Comparison of ENCODE assay signal across 20 mouse cellular contexts in the genomic region with DNA sequence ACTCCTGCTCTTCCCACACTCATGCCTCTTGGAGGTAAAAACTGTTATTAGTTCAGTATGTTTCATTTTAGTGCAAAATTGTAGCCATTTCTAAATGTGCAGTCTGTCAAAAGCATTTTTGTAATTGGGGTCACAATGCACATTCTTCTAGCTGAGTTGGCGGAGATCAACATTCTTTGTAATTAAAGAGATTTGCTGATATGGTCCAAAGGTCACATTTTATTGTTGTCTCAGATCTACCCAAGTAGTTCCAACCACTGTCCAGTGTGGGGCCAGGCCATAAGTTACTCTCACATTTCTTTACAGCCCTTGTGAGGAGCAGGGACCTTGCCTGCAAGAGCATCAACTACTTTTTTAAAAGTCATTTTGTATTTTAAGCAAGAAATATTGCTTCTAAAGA. TPM values are rescaled to one million over a fixed set of nuclear protein-coding genes. Genes with fewer than 3 reads are reported as not detected.
A peak's percentile ranks its signal among the peaks of the same experiment; 100 is the strongest.
DNase-seq lines count a peak whose midpoint lies in the region; ATAC-seq and TF ChIP-seq lines count a peak whose summit lies in the region.
"Had no signal": no experiment of that assay in that cellular context is flagged by ENCODE, and none has a peak within 500 bp of the region (broad histone marks: within the 10 kb centered on the region; RNA-seq: fewer than 3 reads in every experiment).

No protein-coding gene starts in this region.

- TF ChIP-seq CTCF in lung, postnatal 0 days (IDR thresholded peaks at IDR 0.05) = no peak
- no peak for TF ChIP-seq CTCF in kidney, postnatal 0 days (IDR thresholded peaks at IDR 0.05; ENCODE audit: low read depth)

- no peak for TF ChIP-seq EP300 in lung, postnatal 0 days (IDR thresholded peaks at IDR 0.05)

- no peaks in the 10 kb centered on the region for H3K4me1 ChIP-seq in lung, postnatal 0 days (ENCODE audit: insufficient read depth, low read depth, low read length)
- H3K4me1 ChIP-seq in intestine, embryonic 16.5 days (ENCODE audit: control insufficient read depth, insufficient read depth, low read length) = no peaks in the 10 kb centered on the region
- H3K4me1 ChIP-seq in kidney, postnatal 0 days (replicated peaks; ENCODE audit: insufficient read depth, low read length) = no peaks in the 10 kb centered on the region
- H3K4me1 ChIP-seq: embryonic facial prominence, embryonic 15.5 days; heart, embryonic 10.5 days; hindbrain, embryonic 15.5 days; limb, embryonic 12.5 days; liver, embryonic 15.5 days; stomach, embryonic 15.5 days had no signal

- H3K9me3 ChIP-seq in lung, postnatal 0 days (ENCODE audit: low read length) = no peaks in the 10 kb centered on the region
- no peaks in the 10 kb centered on the region for H3K9me3 ChIP-seq in intestine, embryonic 16.5 days (ENCODE audit: control insufficient read depth, low read length)
- H3K9me3 ChIP-seq in kidney, postnatal 0 days (replicated peaks; ENCODE audit: low read length) = no peaks in the 10 kb centered on the region
- H3K9me3 ChIP-seq: embryonic facial prominence, embryonic 15.5 days; G1E; heart, embryonic 10.5 days; hindbrain, embryonic 15.5 days; limb, embryonic 12.5 days; liver, embryonic 15.5 days; stomach, embryonic 15.5 days had no signal

- H3K4me2 ChIP-seq in lung, postnatal 0 days (replicated peaks; ENCODE audit: low read depth, low read length) = no peak overlapping the region
- no peak overlapping the region for H3K4me2 ChIP-seq in intestine, embryonic 16.5 days (ENCODE audit: low read depth, low read length)
- H3K4me2 ChIP-seq in kidney, postnatal 0 days (ENCODE audit: low read length) = no peak overlapping the region
- H3K4me2 ChIP-seq: embryonic facial prominence, embryonic 15.5 days; hindbrain, embryonic 15.5 days; limb, embryonic 12.5 days; liver, embryonic 15.5 days; stomach, embryonic 15.5 days had no signal

- WGBS in lung, postnatal 0 days = 61% methylated on average over 1 of the region's 1 CpGs
- 56% methylated on average over 1 of the region's 1 CpGs for WGBS in intestine, embryonic 16.5 days
- 38% methylated on average over 1 of the region's 1 CpGs for WGBS in kidney, postnatal 0 days

- H3K27me3 ChIP-seq in lung, postnatal 0 days (replicated peaks; ENCODE audit: insufficient read depth, low read length) = no peaks in the 10 kb centered on the region
- no peaks in the 10 kb centered on the region for H3K27me3 ChIP-seq in intestine, embryonic 16.5 days (replicated peaks; ENCODE audit: control insufficient read depth, insufficient read depth, low read length)
- H3K27me3 ChIP-seq in kidney, postnatal 0 days (ENCODE audit: insufficient read depth, low read length) = no peaks in the 10 kb centered on the region
- H3K27me3 ChIP-seq: embryonic facial prominence, embryonic 15.5 days; hindbrain, embryonic 15.5 days; limb, embryonic 12.5 days; liver, embryonic 15.5 days; stomach, embryonic 15.5 days had no signal

- no peak overlapping the region for H3K4me3 ChIP-seq in lung, postnatal 0 days (ENCODE audit: low read depth, low read length)
- no peak overlapping the region for H3K4me3 ChIP-seq in intestine, embryonic 16.5 days (ENCODE audit: low read length)
- no peak overlapping the region for H3K4me3 ChIP-seq in kidney, postnatal 0 days (replicated peaks; ENCODE audit: low read depth, low read length)
- H3K4me3 ChIP-seq: embryonic facial prominence, embryonic 15.5 days; heart, embryonic 10.5 days; hindbrain, embryonic 15.5 days; limb, embryonic 12.5 days; liver, embryonic 15.5 days; stomach, embryonic 15.5 days had no signal

- no peak overlapping the region for H3K9ac ChIP-seq in lung, postnatal 0 days (replicated peaks; ENCODE audit: low read depth)
- no peak overlapping the region for H3K9ac ChIP-seq in intestine, embryonic 16.5 days (ENCODE audit: low read depth, low read length)
- no peak overlapping the region for H3K9ac ChIP-seq in kidney, postnatal 0 days (ENCODE audit: low read depth, low read length)
- H3K9ac ChIP-seq: embryonic facial prominence, embryonic 15.5 days; hindbrain, embryonic 15.5 days; limb, embryonic 12.5 days; liver, embryonic 15.5 days; stomach, embryonic 15.5 days had no signal

- peak; percentile 44 for DNase-seq in lung, postnatal 0 days (ENCODE audit: low spot score)
- no peak for DNase-seq in lung, postnatal 36 days
- DNase-seq in kidney, postnatal 0 days (ENCODE audit: low spot score) = peak; percentile 91
- DNase-seq in right cerebral cortex, postnatal 36 days (ENCODE audit: low spot score in 2 of 2) = no peak
- DNase-seq in frontal cortex, postnatal 25 days (ENCODE audit: low spot score in 2 of 2) = no peak
- DNase-seq: adrenal gland, adult 8-10 months; cerebellum, adult 11 months; heart, postnatal 14 days; midbrain, embryonic 14.5 days had no signal

- no peaks in the 10 kb centered on the region for H3K36me3 ChIP-seq in lung, postnatal 0 days (ENCODE audit: insufficient read depth, low read length)
- no peaks in the 10 kb centered on the region for H3K36me3 ChIP-seq in intestine, embryonic 16.5 days (ENCODE audit: control insufficient read depth, insufficient read depth, low read length)
- no peaks in the 10 kb centered on the region for H3K36me3 ChIP-seq in kidney, postnatal 0 days (ENCODE audit: insufficient read depth, low read length)
- H3K36me3 ChIP-seq: embryonic facial prominence, embryonic 15.5 days; G1E; heart, embryonic 10.5 days; hindbrain, embryonic 15.5 days; limb, embryonic 12.5 days; liver, embryonic 15.5 days; stomach, embryonic 15.5 days had no signal

- no peak overlapping the region; the same call in 1 of the 2 replicates for H3K27ac ChIP-seq in lung, postnatal 0 days (ENCODE audit: low read length)
- H3K27ac ChIP-seq in intestine, embryonic 16.5 days (ENCODE audit: low read length) = no peak overlapping the region
- H3K27ac ChIP-seq in kidney, postnatal 0 days = no peak overlapping the region
- H3K27ac ChIP-seq: embryonic facial prominence, embryonic 15.5 days; heart, embryonic 10.5 days; hindbrain, embryonic 15.5 days; limb, embryonic 12.5 days; liver, embryonic 15.5 days; macrophage; stomach, embryonic 15.5 days had no signal

- peak; percentile 60 for ATAC-seq in lung, postnatal 0 days
- peak; percentile 73 for ATAC-seq in intestine, embryonic 16.5 days
- ATAC-seq in kidney, postnatal 0 days (replicated peaks; ENCODE audit: low FRiP score, low read depth) = peak; percentile 56; the same call in 1 of the 2 replicates
- ATAC-seq in megakaryocyte-erythroid progenitor cell, adult 5-6 weeks (replicated peaks; ENCODE audit: low FRiP score, low TSS enrichment, poor library complexity, severe bottlenecking) = no peak
- ATAC-seq: CD4-positive, CD25-positive, alpha-beta regulatory T cell, adult 4 months had no signal

RNA-seq across cellular contexts. Expression of gene Gulp1, which starts 24.7 kb away (rescaled TPM):
- polyA plus RNA-seq in lung, postnatal 0 days (2015; fragmentation: Nextera tagmentation; extraction: Ambion mirVana) = 19.0 and 22.0 TPM in 2 replicates
- 10.8 and 11.6 TPM in 2 replicates for polyA plus RNA-seq in intestine, embryonic 16.5 days (2015; fragmentation: Nextera tagmentation; extraction: Ambion mirVana)
- 22.3 and 23.0 TPM in 2 replicates for polyA plus RNA-seq in kidney, postnatal 0 days (2015; fragmentation: Nextera tagmentation; extraction: Ambion mirVana)
- 1.3 and 1.8 TPM in 2 replicates for total RNA-seq in megakaryocyte-erythroid progenitor cell, adult 5-6 weeks (2014; fragmentation: Nextera tagmentation)
- 1.9 and 5.9 TPM in 2 replicates for total RNA-seq in megakaryocyte-erythroid progenitor cell, adult 5-6 weeks (2017)
- total RNA-seq: G1E had no signal
- polyA plus RNA-seq: CD4-positive, CD25-positive, alpha-beta regulatory T cell, adult 4 months; G1E; macrophage had no signal

Comparison
In these comparisons a context has a peak if more than half of its experiments do, and no peak if none do; other contexts are left out.
1. DNase-seq: peak in lung, postnatal 0 days (single experiment) and kidney, postnatal 0 days (single experiment); none in lung, postnatal 36 days (single experiment), right cerebral cortex, postnatal 36 days (0 of 2) and frontal cortex, postnatal 25 days (0 of 2).